Mouse (Mus musculus): ENCODE measurements at regions not wholly inside any gene's neighbourhood (a gene's known extent, or its start where the extent isn't known, plus 50 kb on each side); places are given as distances from the start of the nearest gene placed in this dataset.

GRCm38 (mm10) chr13:37149066-37149781 is 99.2 kb upstream of the F13a1 start:
- no peak for DNase-seq (ENCODE audit: low read depth)

- no peak for DNase-seq (ENCODE audit: low read depth)
Observed at GRCm38 (mm10) chr13:37148627-37149026, 98.6 kb upstream of the F13a1 start.

GRCm38 (mm10) chr13:37147790-37148189 is 97.7 kb upstream of the F13a1 start:
- DNase-seq (ENCODE audit: low read depth) = no peak

DNA sequence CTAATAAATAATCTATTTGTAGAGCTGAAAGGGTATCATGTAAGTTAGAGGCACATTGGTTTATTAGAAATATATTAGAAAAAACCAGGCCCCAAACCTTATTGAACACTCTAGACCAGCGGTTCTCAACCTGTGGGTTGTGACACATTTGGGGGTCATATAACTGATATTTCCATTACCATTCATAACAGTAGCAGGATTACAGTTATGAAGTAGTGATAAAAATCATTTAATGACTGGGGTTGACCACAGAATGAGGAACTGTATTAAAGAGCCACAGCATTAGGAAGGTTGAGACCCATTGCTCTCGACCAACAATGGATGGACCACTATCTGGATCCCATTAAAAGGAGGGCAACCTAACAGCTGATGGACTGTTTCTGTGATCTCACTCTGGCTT is 92.8 kb upstream of the F13a1 start:
- DNase-seq (ENCODE audit: low read depth) = no peak

DNA sequence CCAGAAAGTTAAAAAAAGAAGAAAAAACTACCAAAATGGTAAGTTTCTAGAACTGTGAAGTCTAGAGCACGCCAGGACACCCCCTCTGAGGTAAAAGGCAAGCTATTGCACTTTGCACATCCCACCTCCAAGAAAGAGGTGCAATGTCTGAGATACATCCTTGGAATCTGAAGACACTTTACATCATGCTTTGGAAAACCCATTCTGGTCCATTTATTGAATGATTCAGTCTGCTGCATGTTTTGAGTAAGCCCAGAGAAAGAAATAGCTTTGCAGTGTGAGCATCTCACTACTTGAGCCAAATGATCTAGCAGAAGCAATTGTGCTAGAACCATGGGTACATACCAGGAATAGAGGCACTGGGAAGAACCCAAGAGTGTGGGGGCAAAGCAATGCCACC is 85.1 kb upstream of the F13a1 start:
- DNase-seq (ENCODE audit: low read depth) = no peak

GRCm38 (mm10) chr13:37134518-37134917 is 84.5 kb upstream of the F13a1 start:
- DNase-seq (ENCODE audit: low read depth) = no peak

DNA sequence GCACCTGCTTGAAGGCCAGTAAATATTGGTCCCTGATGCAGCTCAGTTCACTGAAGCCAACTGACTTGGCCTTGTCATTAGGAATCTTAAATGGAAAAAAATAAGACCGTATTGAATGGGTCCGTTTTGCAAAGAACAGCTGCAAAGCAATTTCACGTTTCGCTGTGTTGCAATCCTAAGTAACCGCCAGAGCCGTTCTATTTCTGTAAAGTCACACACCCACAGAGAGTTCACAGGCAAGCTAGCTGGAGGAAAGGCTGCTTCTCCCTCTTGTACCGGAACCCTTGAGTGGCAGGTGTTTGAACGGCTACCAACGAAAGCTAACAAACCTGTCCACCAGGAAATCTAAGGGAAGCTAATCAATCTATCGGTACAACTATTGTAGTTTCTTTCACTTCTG is 80.6 kb upstream of the F13a1 start:
- peak; percentile 78 for DNase-seq (ENCODE audit: low read depth)

DNA sequence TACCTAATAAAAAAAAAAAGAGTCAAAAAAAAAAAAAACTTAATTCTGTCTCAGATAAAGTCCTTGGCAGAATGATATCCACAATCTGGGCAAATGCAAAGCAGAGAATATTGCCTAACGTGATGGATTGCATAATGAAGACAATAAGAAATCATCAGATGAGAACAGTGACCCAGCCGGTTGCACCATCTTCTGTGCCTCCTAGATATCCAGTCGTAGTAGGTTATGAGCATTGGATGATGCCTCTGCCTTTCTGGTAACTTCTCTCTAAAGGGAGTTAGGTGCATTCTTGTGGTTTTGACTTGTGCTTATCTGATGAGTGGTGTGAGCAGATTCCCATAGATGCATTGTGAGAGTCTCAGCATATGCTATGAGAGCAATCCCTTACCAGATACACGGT is 71.6 kb upstream of the F13a1 start:
- no peak for DNase-seq (ENCODE audit: low read depth)

- DNase-seq (ENCODE audit: low read depth) = no peak
Observed at GRCm38 (mm10) chr13:37120219-37120618, 70.2 kb upstream of the F13a1 start.

GRCm38 (mm10) chr13:37114324-37114723 is 64.3 kb upstream of the F13a1 start:
- no peak for DNase-seq (ENCODE audit: low read depth)

GRCm38 (mm10) chr13:37111747-37112146 is 61.7 kb upstream of the F13a1 start:
- no peak for DNase-seq (ENCODE audit: low read depth)

GRCm38 (mm10) chr13:37107721-37108120 is 57.7 kb upstream of the F13a1 start:
- DNase-seq (ENCODE audit: low read depth) = no peak

DNA sequence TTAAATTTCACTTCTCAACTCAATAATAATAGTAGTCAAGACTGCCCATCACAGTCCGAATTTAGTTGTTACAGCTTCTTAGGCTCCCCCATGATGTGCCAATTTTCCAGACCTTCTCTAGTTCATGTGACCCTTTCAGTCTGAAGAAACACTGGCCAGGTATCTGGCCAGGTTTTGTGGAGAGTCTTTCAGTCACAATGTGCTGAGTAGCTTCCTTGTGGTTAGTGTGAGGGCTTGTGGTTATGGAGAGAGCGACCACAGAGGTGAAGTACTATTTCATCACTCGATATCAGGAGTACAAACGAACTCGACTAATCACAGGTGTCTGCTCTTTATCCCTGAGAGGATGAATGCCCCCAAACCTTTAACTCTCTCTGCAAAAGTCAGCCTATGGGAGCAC is 56.0 kb upstream of the F13a1 start:
- no peak for DNase-seq (ENCODE audit: low read depth)

GRCm38 (mm10) chr13:37104410-37105294 is 54.6 kb upstream of the F13a1 start:
- no peak for DNase-seq (ENCODE audit: low read depth)

DNA sequence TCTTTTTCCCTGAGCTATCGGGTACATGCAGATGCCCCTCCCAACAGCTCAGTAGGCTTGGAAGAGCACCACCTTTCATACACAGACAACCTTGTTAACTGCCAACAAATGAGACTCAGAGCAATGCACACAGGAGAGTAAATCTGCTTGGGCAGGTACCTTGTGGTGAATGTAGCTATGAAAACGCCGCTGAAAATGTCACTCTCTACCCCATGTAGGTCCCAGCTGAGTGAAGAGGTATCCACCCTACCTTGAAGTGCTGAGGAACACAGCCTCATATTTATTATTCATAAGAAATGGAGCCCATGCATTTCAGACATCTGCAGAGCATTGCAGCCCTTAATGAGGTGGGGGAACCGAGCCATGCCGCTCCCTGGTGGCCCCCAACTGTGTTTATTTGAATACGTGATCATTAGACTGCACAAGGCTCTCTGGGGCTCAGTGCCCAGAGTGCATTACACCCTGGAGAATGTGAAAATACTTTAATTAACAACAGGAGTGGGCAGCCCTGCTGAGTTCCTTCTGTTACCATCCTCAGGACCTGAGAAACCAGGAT is 53.8 kb upstream of the F13a1 start:
- no peak for DNase-seq (ENCODE audit: low read depth)

DNA sequence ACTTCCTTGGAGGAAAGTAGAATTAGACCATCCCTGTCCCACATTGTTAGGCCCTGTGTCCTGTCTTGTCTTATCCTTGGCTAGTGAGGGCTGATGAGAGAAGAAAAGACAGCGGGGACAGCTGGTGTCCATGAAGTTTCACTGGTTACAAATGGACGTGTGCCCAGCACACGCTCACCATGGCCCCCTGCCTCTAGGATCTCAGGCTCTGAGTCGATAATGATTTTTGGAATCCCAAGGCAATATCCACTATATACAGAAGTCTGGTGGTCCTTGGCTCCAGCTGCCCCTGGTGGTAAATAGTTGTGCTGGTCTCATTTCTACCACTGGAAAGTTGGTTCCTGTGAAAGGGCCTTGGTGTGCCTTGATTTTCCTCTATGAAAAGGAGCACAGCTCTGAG is 51.7 kb upstream of the F13a1 start:
- no peak for DNase-seq (ENCODE audit: low read depth)
